18 mouse cellular contexts compared by ENCODE assay signal in genomic region chr19:43894821-43895220, GRCm38 (mm10). TPM values are rescaled to one million over a fixed set of nuclear protein-coding genes. Genes with fewer than 3 reads are reported as not detected.
DNase-seq lines count a peak whose midpoint lies in the region; ATAC-seq and TF ChIP-seq lines count a peak whose summit lies in the region.
"Had no signal": no experiment of that assay in that cellular context is flagged by ENCODE, and none has a peak within 500 bp of the region (broad histone marks: within the 10 kb centered on the region; RNA-seq: fewer than 3 reads in every experiment).

No protein-coding gene starts in this region.

- H3K27ac ChIP-seq in heart, embryonic 13.5 days (replicated peaks) = no peak overlapping the region
- peak overlapping the region; percentile 60 for H3K27ac ChIP-seq in ES-Bruce4 (ENCODE audit: insufficient read depth, low read length)
- no peak overlapping the region for H3K27ac ChIP-seq in hindbrain, embryonic 12.5 days
- H3K27ac ChIP-seq: embryonic facial prominence, embryonic 12.5 days; hindbrain, postnatal 0 days; limb, embryonic 13.5 days; lung, embryonic 15.5 days; macrophage; midbrain, embryonic 12.5 days had no signal

- H3ac ChIP-seq in myocyte (ENCODE audit: control insufficient read depth, insufficient read length) = no peak overlapping the region

- H3K27me3 ChIP-seq in heart, embryonic 13.5 days (replicated peaks) = no peaks in the 10 kb centered on the region
- H3K27me3 ChIP-seq in E14TG2a.4 (ENCODE audit: insufficient read depth, low read length) (no peaks in the 10 kb centered on the region), ES-Bruce4 (ENCODE audit: control insufficient read depth, insufficient read depth, low read length, poor library complexity, severe bottlenecking) (no peaks in the 10 kb centered on the region), myocyte (ENCODE audit: control insufficient read depth, insufficient read depth, insufficient read length) (no peaks in the 10 kb centered on the region)
- no peaks in the 10 kb centered on the region for H3K27me3 ChIP-seq in hindbrain, embryonic 12.5 days
- H3K27me3 ChIP-seq: embryonic facial prominence, embryonic 12.5 days; limb, embryonic 13.5 days; lung, embryonic 15.5 days; midbrain, embryonic 12.5 days had no signal

- ATAC-seq in heart, embryonic 13.5 days (ENCODE audit: extremely low read depth, insufficient number of reproducible peaks, low FRiP score, low TSS enrichment) = no peak
- ATAC-seq in hindbrain, embryonic 12.5 days (ENCODE audit: low FRiP score) = no peak
- ATAC-seq: forebrain, embryonic 16.5 days; hindbrain, postnatal 0 days had no signal

- H3K4me3 ChIP-seq in heart, embryonic 13.5 days = no peak overlapping the region
- peak overlapping the region; percentile 45; the same call in 1 of the 2 replicates for H3K4me3 ChIP-seq in E14TG2a.4 (replicated peaks; ENCODE audit: low read length)
- H3K4me3 ChIP-seq in ES-Bruce4 (ENCODE audit: low read depth, low read length) = no peak overlapping the region
- H3K4me3 ChIP-seq in myocyte = no peak overlapping the region
- no peak overlapping the region for H3K4me3 ChIP-seq in hindbrain, embryonic 12.5 days
- H3K4me3 ChIP-seq: embryonic facial prominence, embryonic 12.5 days; limb, embryonic 13.5 days; lung, embryonic 15.5 days; midbrain, embryonic 12.5 days had no signal

- peaks cover 22% of the 10 kb centered on the region for H3K36me3 ChIP-seq in heart, embryonic 13.5 days
- H3K36me3 ChIP-seq in E14TG2a.4 (ENCODE audit: insufficient read depth, low read length) (no peaks in the 10 kb centered on the region), ES-Bruce4 (ENCODE audit: control insufficient read depth, insufficient read depth, low read length, poor library complexity, severe bottlenecking) (no peaks in the 10 kb centered on the region), myocyte (ENCODE audit: control insufficient read depth, insufficient read depth) (no peaks in the 10 kb centered on the region)
- no peaks in the 10 kb centered on the region; the same call in 1 of the 2 replicates for H3K36me3 ChIP-seq in hindbrain, embryonic 12.5 days
- H3K36me3 ChIP-seq: midbrain, embryonic 12.5 days had no signal

- TF ChIP-seq CTCF in E14TG2a.4 (conservative IDR thresholded peaks at IDR 0.05; ENCODE audit: low read length) (no peak), ES-Bruce4 (IDR thresholded peaks at IDR 0.05; ENCODE audit: low read depth, low read length) (no peak)

- H3K79me2 ChIP-seq in myocyte (ENCODE audit: control insufficient read depth, insufficient read depth) = no peaks in the 10 kb centered on the region

- WGBS in heart, embryonic 13.5 days = 76% methylated on average over 9 of the region's 9 CpGs
- WGBS in hindbrain, embryonic 12.5 days = 69% methylated on average over 9 of the region's 9 CpGs

- no peaks in the 10 kb centered on the region for H3K9me3 ChIP-seq in heart, embryonic 13.5 days
- H3K9me3 ChIP-seq in E14TG2a.4 (ENCODE audit: low read length) (no peaks in the 10 kb centered on the region), ES-Bruce4 (replicated peaks; ENCODE audit: control insufficient read depth, insufficient read depth, low read length, poor library complexity, severe bottlenecking) (no peaks in the 10 kb centered on the region)
- H3K9me3 ChIP-seq in hindbrain, embryonic 12.5 days (replicated peaks) = no peaks in the 10 kb centered on the region
- H3K9me3 ChIP-seq: embryonic facial prominence, embryonic 12.5 days; lung, embryonic 15.5 days; midbrain, embryonic 12.5 days had no signal

- TF ChIP-seq POLR2A in ES-Bruce4 (IDR thresholded peaks at IDR 0.05; ENCODE audit: insufficient read depth, low read length) (no peak), myocyte (IDR thresholded peaks at IDR 0.05; ENCODE audit: insufficient read length, low read depth) (no peak)

- DNase-seq in heart, adult 11 months = no peak
- no peak for DNase-seq in spleen, postnatal 4 days (ENCODE audit: low spot score in 2 of 2)
- DNase-seq: cerebellum, adult 18-20 months; kidney, adult 9 months; kidney, postnatal 4 days; thymus, postnatal 14 days had no signal

- TF ChIP-seq EP300 in ES-Bruce4 (IDR thresholded peaks at IDR 0.05; ENCODE audit: insufficient read depth, low read depth, low read length) = no peak

- H3K4me1 ChIP-seq in heart, embryonic 13.5 days = peaks cover 18% of the 10 kb centered on the region
- H3K4me1 ChIP-seq in E14TG2a.4 (replicated peaks; ENCODE audit: low read depth, low read length) (peaks cover 82% of the 10 kb centered on the region), ES-Bruce4 (ENCODE audit: control insufficient read depth, insufficient read depth, low read length) (peaks cover 8% of the 10 kb centered on the region)
- peaks cover 13% of the 10 kb centered on the region for H3K4me1 ChIP-seq in hindbrain, embryonic 12.5 days
- H3K4me1 ChIP-seq: lung, embryonic 15.5 days; midbrain, embryonic 12.5 days had no signal

- peak overlapping the region; percentile 62 for H3K4me2 ChIP-seq in heart, embryonic 13.5 days
- peak overlapping the region; percentile 39 for H3K4me2 ChIP-seq in myocyte (ENCODE audit: low read depth)
- H3K4me2 ChIP-seq in hindbrain, embryonic 12.5 days (replicated peaks) = no peak overlapping the region
- H3K4me2 ChIP-seq: embryonic facial prominence, embryonic 12.5 days; lung, embryonic 15.5 days; midbrain, embryonic 12.5 days had no signal

- 0 out of 2 replicates have a peak overlapping the region, but pooled peaks have one; percentile 71 for H3K9ac ChIP-seq in heart, embryonic 13.5 days
- 0 out of 2 replicates have a peak overlapping the region, but pooled peaks have one; percentile 32 for H3K9ac ChIP-seq in ES-Bruce4 (ENCODE audit: low read depth, poor library complexity, severe bottlenecking)
- no peak overlapping the region for H3K9ac ChIP-seq in hindbrain, embryonic 12.5 days
- H3K9ac ChIP-seq: embryonic facial prominence, embryonic 12.5 days; limb, embryonic 13.5 days; lung, embryonic 15.5 days; midbrain, embryonic 12.5 days had no signal

TF ChIP-seq in myocyte, 11 proteins besides CTCF, POLR2A, EP300 and RAD21:
- TF ChIP-seq REST (IDR thresholded peaks at IDR 0.05; ENCODE audit: insufficient read depth, insufficient read length) = no peak
- no peak for TF ChIP-seq SRF (IDR thresholded peaks at IDR 0.05; ENCODE audit: control insufficient read depth, insufficient read length, low read depth)
- TF ChIP-seq POLR2AphosphoS2 (IDR thresholded peaks at IDR 0.05; ENCODE audit: insufficient read length, low read depth) = no peak
- no peak for TF ChIP-seq CEBPB (IDR thresholded peaks at IDR 0.05; ENCODE audit: insufficient read depth, poor library complexity, severe bottlenecking)
- TF ChIP-seq MYOD1 (IDR thresholded peaks at IDR 0.05; ENCODE audit: control insufficient read depth in 1 of 3, insufficient read length in 2 of 3, low read depth in 2 of 3) = no peak
- no peak for TF ChIP-seq MYOG (IDR thresholded peaks at IDR 0.05; ENCODE audit: control insufficient read depth in 1 of 3, insufficient read depth in 1 of 3, insufficient read length in 2 of 3, low read depth in 2 of 3)
- TF ChIP-seq TCF12 (IDR thresholded peaks at IDR 0.05; ENCODE audit: insufficient read depth, poor library complexity, severe bottlenecking) = no peak
- no peak for TF ChIP-seq USF1 (IDR thresholded peaks at IDR 0.05; ENCODE audit: low read depth)
- no peak for TF ChIP-seq TCF3 (IDR thresholded peaks at IDR 0.05; ENCODE audit: insufficient read length, low read depth)
- TF ChIP-seq MAX (IDR thresholded peaks at IDR 0.05; ENCODE audit: low read depth) = no peak
- no peak for TF ChIP-seq E2F4 (IDR thresholded peaks at IDR 0.05; ENCODE audit: insufficient read depth)

RNA-seq across cellular contexts. Expression of gene Dnmbp, which starts 45.2 kb away (rescaled TPM):
- 9.9 and 10.5 TPM in 2 replicates for polyA plus RNA-seq in heart, embryonic 13.5 days (2015; fragmentation: Nextera tagmentation; extraction: Ambion mirVana)
- 18.3 and 18.6 TPM in 2 replicates for polyA plus RNA-seq in ES-Bruce4 (2011; ENCODE audit: insufficient read depth, insufficient read length, low read depth, missing spikeins)
- polyA plus RNA-seq in myocyte (2012; fragmentation: generic; extraction: Trizol) = 7.8 TPM
- 14.5 and 16.9 TPM in 2 replicates for polyA plus RNA-seq in hindbrain, embryonic 12.5 days (2016; fragmentation: Nextera tagmentation; extraction: Ambion mirVana)
